Mouse (Mus musculus) E14TG2a.4 (cell line): ENCODE measurements around the gene Mthfsd.

ENCODE experiments used
- H3K27me3 ChIP-seq: 2 replicates; pipeline ENCODE4 v1.6.1; 2014; ENCODE audit warnings: low read length, control low read depth; ENCODE audit not compliant: insufficient read depth
- H3K36me3 ChIP-seq: 2 replicates; pipeline ENCODE4 v1.6.1; 2014; ENCODE audit warnings: low read length, control low read depth; ENCODE audit not compliant: insufficient read depth
- H3K4me1 ChIP-seq: replicated peaks from 2 replicates; pipeline ENCODE4 v1.6.1; 2014; ENCODE audit warnings: low read depth, low read length, control low read depth
- H3K4me3 ChIP-seq: replicated peaks from 2 replicates; pipeline ENCODE4 v1.5.1; 2014; ENCODE audit warnings: mild to moderate bottlenecking, low read length
- H3K9me3 ChIP-seq: 2 replicates; pipeline ENCODE4 v1.6.1; 2014; ENCODE audit warnings: low read length, control low read depth
- CTCF ChIP-seq: conservative IDR thresholded peaks from 2 replicates; pipeline ENCODE4 v1.5.1; 2014; ENCODE audit warnings: low read length
- NANOG ChIP-seq: IDR thresholded peaks from 2 replicates; pipeline ENCODE4 v1.6.1; 2014; ENCODE audit warnings: borderline replicate concordance, low read length, mixed read lengths
- POU5F1 ChIP-seq: IDR thresholded peaks from 2 replicates; pipeline ENCODE4 v1.6.1; 2014; ENCODE audit warnings: low read length, borderline replicate concordance

Gene Mthfsd

GRCm38 (mm10) chr8:121043719-121044440 lies 64.3 kb downstream of the Mthfsd start:
- Histone ChIP-seq H3K4me3 (no peak overlapping the region), H3K27me3 (peaks cover 18% of the 10 kb centered on the region), H3K36me3 (no peaks in the 10 kb centered on the region), H3K4me1 (peaks cover 5% of the 10 kb centered on the region; the same call in 1 of the 2 replicates), H3K9me3 (no peaks in the 10 kb centered on the region)
- TF ChIP-seq POU5F1: no peak
- no peak for TF ChIP-seq CTCF
- TF ChIP-seq NANOG: no peak
